Mouse (Mus musculus) left cerebral cortex, postnatal 25 days (tissue): ENCODE results near the gene Ticrr. TPM values are rescaled to one million over a fixed set of nuclear protein-coding genes. Genes with fewer than 3 reads are reported as not detected.

ENCODE experiments used
- DNase-seq, 2 experiments: peaks; one replicate each; pipeline ENCODE4 v3.0.0; 2022; ENCODE audit warnings: low spot score in 2 of 2, mixed read lengths in 1 of 2
- intact Hi-C: fragments of 180-260 bp; cut with DNase I; formaldehyde crosslinking; loops from one replicate; pipeline ENCODE4 v1.15.1; 2025
- total RNA-seq, 2 experiments: library from RNA; stranded (reverse); gene quantifications; 2 replicates each; pipeline ENCODE4 v1.2.3; 2021

Gene Ticrr
- total RNA-seq, 2 experiments from 2014 or later: 0.11 TPM; not detected in 1

DNA sequence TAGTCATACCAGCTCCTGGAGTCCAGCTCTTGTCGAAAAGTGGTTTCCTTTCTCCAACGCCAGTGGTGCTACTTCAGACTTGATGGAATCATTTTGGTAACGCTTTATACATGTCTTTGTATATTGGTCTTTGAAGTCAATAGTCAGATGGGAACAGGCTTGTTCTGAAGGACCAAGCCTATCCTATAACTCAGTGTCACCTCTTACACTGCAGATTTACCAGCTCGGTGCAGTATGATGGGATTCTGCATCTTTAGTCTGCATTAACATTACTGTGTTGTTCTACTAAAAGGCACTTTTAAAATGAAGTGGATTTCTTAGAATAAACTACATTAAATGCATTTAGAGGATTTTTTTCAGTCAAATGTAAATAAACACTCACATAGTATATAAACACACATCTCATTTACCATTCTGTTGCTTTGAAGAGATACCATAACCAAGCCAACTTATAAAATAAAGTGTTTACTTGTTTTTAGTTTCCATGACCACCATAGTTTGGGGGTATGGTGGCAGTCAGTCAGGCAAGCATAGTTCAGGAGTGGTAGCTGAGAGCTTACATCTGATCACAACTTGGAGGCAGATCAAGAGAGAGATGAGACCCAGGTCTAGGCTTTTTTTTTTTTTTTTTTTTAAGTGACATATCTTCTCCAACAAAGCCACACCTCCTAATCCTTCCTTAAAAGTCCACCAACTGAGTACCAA is 11.1 kb downstream of the Ticrr start:
- intact Hi-C loops: no loop called here
- no peak for DNase-seq

DNA sequence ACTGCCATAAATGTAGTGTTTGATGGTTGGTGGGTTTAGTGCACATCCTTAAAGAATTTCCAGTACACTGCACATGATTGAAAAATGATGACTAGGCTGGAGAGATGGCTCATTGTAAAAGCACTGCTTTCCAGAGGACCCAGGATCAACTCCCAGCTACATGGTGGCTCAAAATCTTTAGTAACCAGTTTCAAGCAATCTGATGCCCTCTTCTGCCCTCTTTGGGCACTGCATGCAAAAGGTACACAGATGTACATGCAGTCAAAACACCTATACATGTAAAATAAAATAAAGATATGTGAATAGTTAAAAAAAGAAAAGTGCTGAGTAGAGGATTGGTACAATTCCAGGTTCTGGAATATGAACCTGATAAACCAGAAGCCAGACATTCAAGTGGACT is 19.2 kb downstream of the Ticrr start:
- intact Hi-C loops: no loop called here
- no peak for DNase-seq

DNA sequence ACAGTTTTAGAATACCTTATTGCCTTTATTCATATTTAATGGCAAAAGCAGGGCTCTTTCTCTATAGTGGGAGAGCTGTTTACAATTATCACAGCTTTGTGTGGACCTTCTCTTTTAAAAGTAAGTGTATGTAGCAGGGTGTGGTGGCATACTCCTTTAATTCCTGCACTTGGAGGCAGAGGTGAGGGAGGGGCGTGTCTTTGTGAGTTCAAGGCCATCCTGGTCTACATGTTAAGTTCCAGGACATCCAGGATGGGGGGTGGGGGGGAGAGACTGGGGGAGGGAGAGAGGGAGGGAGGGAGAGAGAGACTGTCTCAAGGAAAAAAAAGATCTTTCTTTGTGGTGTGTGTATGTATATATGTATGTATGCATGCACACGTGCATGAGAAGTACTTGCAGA is 20.2 kb downstream of the Ticrr start:
- intact Hi-C loops: no loop called here
- no peak for DNase-seq

DNA sequence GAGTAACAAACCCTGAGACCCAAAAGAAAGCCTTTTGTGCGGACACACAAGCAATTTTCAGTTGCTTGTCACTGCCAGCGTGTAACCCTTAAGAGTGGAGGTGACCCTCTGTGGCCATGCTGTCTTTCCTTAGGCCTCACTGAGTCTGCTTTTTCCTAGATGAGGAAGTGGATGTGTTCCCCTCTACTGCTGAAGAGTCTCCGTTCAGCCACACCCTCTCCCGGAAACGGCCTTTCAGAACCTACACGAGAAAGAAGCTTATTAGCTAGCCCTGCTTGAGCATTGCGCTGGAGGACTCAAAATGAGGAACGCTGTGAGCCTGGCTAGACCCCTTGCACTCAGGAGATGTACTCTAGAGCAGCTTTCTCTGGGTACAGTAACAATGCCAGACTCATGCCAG is 36.5 kb downstream of the Ticrr start:
- DNase-seq: no peak
- intact Hi-C loops: no loop called here

DNA sequence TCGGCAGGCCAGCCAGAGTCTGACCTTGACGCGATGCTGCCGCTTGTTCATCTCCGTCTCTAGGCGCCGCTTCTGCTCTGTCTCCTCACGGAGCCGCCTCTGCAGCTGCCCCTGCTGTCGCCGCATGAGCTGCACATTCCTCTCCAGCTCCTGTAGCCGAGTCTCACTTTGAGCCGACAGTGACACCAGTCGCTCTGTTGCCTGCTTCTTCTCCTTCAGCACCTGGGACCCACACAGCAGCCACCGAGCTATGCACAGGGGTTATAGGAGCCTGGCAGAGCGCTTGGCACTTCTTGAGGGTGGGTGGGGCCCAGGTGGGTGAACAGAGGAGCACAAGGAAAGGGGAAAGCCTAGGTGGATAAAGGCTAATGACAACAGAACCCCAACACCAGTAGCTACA is 42.8 kb downstream of the Ticrr start:
- no peak for DNase-seq
- intact Hi-C loops: no loop called here

DNA sequence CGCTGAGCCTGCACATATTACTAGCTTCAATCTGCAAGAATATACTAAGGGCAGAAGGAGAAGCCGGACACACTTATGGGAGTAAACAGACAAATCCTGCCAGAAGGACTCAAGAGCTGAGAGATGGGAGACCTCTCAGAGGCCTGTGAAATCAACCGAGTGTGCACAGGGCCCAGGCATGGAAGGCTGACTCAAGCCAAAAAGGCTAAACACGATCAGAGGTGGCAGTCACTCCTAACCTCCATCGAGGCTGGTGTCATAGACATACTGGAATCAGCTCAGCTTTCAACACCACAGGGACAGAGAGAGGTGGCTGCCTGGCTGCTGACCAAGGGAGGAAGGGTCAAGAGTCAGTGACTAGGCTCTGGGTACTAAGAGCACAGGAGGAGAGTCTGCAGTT is 45.2 kb downstream of the Ticrr start:
- no peak for DNase-seq
- intact Hi-C loops: no loop called here

DNA sequence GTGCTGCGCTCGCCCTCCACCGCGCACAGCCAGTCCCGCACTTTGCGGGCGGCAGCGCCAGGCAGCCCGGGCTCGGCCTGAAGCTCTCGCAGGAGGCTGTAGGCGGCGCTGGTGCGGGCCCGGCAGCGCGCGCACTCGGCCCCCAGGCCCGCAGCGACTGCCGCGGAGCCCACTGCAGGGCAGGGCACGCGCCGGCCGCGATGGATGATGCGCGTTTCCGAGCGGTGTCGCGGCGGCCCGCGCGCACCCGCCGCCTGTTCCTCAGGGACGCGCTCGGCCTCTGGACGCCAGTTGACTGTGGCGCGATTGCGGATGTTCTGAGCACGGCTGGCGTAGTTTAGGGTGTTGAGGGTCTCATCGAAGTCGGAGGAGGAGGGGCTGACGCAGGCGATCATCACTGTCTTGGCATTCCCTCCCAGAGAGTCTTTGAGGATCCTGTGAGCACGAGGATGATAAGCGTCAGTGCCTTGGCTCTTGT is 50.2 kb downstream of the Ticrr start:
- peak; percentile 64 to 72 for DNase-seq
- intact Hi-C loops: no loop called here

DNA sequence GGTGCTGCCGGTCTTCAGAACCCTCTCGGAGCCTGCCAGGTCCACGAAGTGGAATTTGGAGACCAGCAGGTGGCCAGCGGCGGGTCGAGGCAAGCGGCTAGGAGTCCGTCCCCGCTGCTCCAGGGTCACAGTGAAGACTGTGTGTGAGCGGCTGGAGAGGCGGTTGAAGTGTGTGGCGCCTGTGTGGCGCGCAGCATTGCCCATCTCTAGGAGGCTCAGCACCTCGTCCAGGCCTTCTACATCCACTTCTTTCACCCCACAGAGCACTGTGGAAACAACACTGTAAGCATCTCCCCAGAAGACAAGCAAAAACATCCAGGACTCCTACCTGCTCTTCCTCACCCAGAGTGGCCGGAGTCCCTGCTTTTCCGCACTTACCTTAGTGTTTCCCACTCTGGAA is 50.8 kb downstream of the Ticrr start:
- intact Hi-C loops: no loop called here
- no peak for DNase-seq

DNA sequence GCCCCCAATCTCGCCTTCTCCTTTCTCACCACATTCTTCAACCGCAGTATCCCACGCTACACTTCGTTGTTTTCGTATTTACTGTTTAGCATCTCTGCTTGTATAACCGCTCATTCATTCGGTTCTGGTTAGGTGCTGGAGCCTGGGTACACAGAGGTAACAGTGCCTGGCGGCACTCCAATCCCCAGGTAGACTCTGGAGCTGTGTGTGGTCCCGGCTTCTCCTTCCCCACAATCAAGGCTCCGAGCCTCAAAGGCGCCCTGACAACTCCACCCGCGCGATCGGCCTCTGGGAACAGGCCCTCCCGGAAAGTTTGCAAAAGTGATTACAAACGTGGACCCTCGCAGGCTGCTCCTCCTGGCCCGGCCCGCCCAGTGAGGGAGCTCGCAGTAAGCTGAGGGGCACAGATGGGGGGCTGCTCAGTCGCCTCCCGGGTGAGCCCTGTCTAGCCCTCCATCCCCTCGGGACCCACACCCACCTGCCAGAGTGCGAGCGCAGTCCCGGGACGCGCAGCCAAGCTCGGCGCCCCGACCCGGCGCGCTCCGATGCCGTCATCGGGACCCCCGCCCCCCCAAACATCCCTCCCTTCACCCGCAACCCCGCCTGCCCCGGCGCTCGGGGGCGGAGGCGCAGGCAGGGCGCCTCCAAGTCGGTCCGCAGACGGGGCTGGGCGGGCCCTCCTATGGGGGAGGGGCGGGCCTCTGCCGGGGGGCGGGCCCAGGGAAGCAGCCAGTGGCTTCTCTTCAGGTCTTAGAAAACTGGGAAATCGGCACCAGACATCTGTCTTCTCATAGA is 55.4 kb downstream of the Ticrr start, which contains the start of gene Kif7:
TSS of gene Kif7 (minus strand) at position 534 of the 795 bp plus-strand sequence.
- intact Hi-C loops: loop anchor here (5.0 kb wide), 1 partner anchor 53 kb away; the partner anchor contains the start of gene Ticrr
- DNase-seq: peak; percentile 36 to 40

DNA sequence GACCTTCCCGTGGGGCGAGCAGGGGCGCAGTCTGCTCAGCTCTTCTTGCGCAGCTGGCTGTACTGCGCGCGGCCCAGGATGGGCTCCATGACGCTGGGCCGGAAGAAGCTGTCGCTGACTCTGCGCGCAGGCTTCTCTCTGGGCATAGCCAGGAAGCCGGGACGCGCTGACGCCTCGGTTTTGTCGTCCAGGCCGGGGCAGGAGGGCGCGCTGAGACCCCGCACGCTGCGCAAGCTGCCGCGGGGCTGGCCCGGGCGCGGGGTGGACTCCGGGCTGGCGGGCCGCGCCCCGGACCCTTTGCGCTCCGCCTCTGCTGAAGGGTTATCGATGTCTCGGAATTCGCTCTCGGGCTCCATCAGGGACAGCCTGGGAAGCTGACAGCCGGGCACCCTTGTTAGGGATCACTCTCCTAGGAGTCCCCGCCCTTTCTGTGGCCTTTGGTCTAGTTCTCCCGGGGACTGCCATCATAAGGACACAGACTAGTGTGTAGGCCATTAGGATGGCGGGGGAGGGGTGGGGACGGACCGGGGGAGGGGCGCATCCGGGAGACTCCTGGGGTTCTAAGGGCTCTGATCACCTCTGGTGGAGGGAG is 61.5 kb downstream of the Ticrr start:
- intact Hi-C loops: no loop called here
- DNase-seq: peak; percentile 39 to 49

DNA sequence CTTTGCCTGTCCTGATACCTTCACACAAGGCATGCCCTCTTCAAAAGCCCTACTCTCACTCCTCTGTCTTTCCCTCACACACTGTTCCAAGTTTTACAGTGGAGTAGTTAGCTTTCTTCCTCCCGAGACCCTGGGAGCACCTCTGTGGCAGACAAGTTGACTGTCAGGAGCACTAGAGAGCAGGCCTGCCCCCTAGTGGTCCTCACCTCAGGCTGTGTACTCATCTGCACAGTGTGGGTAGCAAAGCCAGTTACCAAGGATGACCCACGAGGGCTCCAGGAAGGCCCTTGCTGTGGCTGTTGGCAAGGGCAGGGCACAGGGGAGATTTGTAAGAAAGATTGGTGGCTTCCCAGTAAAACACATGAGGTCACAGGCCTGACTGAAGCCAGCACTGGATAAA is 67.1 kb downstream of the Ticrr start:
- intact Hi-C loops: loop anchor here (5.0 kb wide), 1 partner anchor 235 kb away; no protein-coding TSS in a partner anchor
- DNase-seq: peak; percentile 51 to 60

DNA sequence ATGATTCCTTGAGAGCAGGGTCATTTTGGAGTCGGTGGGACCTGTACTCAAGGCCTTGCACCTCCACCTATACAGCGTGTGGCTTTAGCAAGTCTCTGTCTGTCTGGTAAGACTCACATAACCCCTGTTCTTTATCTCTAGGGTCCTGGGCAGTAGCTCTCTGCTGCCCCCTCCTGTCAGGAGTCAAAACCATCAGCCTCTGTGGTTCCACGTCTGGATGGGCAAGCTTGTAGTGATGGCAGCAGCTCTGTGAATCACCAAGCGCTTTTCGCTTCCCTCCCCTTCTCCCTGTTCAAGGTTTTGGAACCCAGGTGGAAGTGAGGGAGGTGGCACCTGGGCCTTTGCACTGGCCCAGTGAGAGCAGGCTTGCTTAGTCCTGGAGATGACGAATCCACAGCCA is 68.2 kb downstream of the Ticrr start:
- intact Hi-C loops: loop anchor here (2.0 to 5.0 kb wide), 2 partner anchors 115 to 236 kb away; no protein-coding TSS in a partner anchor
- DNase-seq: peak; percentile 39 to 54

DNA sequence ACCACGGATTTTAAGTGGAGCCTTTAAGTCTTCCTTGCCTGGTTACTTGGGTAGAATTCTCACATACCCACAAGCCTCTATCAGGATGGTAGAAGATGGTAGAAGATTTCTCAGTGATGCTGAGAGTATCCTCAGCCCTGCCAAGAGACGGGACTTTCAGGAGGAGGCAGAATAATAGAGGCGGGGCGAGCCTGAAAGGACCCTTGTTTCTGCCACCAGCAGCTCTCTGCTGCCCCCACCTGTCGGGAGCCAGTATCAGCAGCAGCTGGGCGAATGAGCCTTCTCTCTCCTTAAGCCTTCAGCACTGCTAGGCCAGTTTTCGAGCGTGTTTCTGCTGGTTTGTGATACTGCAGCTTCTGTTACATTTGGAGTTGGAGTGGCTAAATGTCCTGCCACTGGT is 69.2 kb downstream of the Ticrr start:
- intact Hi-C loops: loop anchor here (2.0 to 5.0 kb wide), 2 partner anchors 116 to 237 kb away; no protein-coding TSS in a partner anchor
- DNase-seq: peak; percentile 63 to 64

DNA sequence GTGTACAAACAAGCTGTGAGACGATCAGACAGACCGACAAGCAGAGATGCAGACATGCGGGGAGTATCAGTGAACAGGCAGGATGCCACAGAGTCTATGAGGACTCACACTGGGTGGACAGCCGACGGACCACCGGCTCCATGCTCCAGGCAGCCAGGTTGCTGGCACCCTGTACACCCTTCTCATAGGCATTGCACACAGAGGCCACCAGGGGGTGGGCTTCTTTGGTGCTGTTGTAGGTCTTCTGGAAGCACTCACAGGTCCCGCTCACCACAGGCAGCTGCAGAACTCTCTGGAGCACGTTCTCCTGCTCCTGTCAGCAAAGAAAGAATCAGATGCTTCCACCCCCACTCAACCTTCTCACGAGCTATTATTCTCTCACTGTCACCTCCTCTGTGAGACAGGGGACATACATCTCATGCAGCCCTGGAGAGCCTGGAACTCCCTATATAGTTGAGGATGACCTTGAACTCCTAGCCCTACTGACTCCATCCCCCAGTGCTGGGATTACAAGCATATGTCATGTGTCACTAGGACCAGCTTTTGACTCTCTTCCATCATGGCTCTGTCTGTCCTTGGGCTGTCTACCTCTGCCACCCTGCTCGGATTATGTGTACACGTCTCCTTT is 69.9 kb downstream of the Ticrr start:
- intact Hi-C loops: loop anchor here (2.0 to 5.0 kb wide), 2 partner anchors 117 to 238 kb away; no protein-coding TSS in a partner anchor
- no peak for DNase-seq

DNA sequence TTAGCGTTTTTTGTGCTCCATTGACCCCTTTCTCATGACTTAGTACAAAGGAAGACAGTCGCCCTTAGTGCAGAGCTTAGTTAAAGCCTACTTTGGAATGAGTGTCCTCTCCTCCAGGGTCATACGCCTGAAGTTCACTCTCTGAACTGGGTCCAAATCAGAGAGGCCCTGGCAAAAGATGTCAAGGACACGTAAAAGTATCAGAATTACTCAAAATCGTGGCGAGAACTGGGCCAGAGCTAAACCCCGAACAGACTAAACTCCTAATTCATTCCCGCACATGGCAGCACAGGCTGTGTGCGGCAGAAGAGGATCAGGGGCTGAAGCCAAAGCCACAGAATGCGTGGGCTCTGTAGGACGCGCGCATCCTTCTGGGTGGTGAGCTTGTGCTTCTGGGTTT is 71.4 kb downstream of the Ticrr start:
- intact Hi-C loops: no loop called here
- no peak for DNase-seq

DNA sequence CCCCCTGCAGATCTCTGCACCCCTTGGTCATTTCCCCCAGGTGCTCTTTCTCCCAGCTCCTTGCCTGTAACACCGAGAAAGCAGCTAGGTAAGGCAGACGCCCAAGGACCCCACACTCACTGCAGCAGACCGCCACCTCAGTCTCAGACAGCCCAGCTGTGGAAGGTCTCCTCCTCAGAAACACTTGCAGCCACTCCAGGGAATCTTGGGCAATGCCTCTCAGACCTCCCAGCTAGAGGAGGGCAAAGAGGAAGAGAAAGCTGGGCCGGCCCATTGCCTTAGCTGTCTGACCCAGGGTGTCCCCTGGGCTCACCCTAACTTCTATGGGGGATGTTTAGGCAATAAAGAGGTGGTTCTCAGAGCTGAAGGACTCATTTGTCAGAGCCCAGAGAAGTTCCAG is 72.6 kb downstream of the Ticrr start, which contains the start of gene Plin1:
TSS of gene Plin1 (minus strand) at position 282 of the 400 bp plus-strand sequence.
- intact Hi-C loops: no loop called here
- no peak for DNase-seq

DNA sequence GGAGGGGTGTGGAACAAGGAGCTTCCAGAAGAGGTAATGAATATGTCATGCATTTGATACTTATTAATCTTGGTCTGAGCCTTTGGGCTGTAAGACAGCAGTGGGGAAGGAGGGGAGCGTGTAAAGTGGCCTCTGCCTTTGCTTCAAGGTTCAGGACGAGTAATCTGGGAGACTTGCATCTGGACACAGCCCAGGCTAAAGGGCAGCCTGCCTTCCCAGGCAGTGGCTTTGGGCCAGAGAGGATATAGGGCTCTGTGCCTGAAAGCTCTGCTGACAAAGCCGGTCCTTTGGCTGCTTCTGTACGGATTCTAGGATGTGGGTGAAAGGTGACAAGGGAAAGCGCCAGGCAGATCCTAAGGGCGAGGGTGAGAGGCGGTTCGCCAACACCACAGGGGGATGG is 74.6 kb downstream of the Ticrr start:
- intact Hi-C loops: no loop called here

DNA sequence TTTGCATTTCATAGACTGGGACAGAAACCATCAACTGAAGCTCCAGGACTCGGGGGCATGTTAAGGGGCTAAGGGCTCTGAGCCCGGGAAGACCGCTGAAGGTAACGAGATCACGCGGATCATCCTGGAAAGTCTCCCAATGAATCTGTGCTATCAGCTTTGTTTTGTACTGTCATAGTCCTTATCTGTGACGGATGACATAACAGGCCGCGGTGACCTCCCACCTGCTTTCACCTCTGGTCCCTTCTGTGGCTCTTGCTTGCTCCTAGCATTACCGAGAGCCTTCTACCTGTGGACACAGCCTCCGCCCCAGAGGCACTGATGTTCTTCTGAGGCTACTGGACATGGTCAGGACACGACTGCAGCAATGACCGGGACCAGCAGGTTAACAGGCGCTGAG is 76.5 kb downstream of the Ticrr start:
- intact Hi-C loops: no loop called here

More for the DNA sequence above, 74.6 kb downstream of the Ticrr start:
- no peak for DNase-seq

DNA sequence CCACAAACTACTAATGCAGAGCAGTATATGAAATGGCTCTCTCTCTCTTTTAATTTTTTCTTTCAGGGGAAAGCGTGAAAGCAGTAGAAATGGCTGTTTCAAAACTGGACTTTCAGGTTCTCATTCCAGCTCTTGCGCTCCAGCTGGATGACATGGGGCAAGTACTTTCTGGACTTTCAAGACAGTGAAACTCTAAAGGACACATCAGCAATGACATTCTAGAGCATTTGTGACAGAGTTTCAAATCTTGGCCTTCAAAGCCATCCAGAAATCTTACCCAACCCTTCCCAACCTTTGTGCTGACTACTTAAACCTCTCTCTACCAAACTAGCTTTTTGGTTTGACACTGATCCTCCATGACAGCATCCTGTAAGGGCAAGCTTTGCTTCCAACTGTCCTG is 78.9 kb downstream of the Ticrr start:
- intact Hi-C loops: no loop called here
- DNase-seq: no peak

More for the DNA sequence above, 76.5 kb downstream of the Ticrr start:
- no peak for DNase-seq

DNA sequence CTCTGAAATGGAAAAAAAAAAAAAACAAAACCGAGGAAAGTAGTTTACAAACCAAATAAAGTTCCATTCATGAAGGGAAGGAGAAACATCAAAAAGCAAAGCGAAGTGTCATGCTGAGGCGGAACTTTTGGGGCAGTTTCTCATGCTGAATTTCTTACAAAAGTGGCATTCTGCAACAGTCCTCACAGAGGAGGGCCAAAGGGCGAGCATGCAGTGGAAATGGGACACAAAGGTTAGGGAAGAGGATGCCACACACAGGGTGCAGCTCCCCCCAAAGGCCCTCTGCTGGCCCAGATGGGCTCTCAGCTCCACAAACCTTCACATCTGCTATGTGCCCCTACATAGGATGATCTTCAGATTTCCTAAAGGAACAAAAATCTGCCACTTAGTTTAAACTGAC is 80.3 kb downstream of the Ticrr start:
- intact Hi-C loops: no loop called here

More for the DNA sequence above, 80.3 kb downstream of the Ticrr start:
- DNase-seq: no peak
